Mouse (Mus musculus) spleen, adult 12 weeks (tissue): ENCODE data around the gene Usp39.

Experiments
- DNase-seq: peaks from one replicate; pipeline ENCODE4 v3.0.0; 2022; ENCODE audit warnings: low spot score

Gene Usp39

DNA sequence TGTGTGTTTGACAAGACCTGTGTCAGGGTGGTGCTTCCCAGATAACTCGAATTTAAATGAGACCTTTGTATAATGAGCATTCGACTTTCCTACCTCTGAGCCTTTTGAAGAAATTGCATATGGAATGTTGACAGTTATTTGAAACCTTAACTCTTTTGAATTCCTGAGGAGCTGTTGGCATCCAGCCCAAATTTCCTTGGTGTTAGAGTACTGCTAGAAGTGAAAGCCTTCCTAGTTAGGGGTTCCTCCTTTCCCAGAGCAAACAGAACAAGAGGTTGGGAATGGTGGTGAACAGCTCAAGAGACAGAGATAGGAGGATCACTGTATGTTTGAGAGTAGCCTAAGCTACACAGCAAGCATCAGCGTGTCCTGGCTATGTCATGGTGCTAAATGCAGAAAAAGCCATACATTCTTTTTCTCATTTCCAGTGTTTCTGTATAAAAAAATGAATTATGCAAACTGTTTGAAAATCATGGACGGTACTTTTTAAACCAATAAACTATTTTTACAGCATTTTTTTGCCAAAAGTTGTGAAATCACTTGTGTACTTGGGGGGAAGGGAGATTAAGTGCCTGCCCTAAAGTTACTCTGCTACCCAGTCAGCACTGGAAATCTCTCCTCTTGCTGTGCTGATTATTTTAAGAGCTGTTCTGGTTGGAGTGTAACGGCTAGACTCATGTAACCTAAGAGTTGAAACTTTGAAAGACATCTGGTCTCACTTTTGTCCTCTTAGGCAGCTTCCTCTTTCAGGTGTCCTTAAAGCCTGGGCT is 7.8 kb upstream of the Usp39 start:
- no peak for DNase-seq

DNA sequence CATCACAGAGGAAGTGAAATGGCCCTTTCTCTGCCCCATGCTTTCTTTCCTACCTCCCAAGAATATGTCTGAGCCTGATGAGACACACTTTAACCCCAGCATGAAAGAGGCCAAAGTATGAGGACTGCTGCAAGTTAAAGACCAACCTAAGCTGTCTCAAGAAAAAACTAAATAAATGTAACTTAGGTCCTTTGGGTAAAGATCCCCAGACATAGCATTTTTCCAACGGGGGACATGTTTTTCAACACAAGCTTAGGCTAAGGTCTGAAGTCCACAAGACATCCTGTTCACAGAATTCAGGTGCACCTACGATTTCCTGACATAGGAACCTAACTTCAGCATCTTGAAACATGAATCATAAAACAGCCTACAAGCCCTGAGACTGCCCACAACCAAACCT is 5.2 kb upstream of the Usp39 start:
- no peak for DNase-seq

- DNase-seq = no peak
These were observed 3.4 kb upstream of the Usp39 start for GRCm38 (mm10) chr6:72348411-72348810.

DNA sequence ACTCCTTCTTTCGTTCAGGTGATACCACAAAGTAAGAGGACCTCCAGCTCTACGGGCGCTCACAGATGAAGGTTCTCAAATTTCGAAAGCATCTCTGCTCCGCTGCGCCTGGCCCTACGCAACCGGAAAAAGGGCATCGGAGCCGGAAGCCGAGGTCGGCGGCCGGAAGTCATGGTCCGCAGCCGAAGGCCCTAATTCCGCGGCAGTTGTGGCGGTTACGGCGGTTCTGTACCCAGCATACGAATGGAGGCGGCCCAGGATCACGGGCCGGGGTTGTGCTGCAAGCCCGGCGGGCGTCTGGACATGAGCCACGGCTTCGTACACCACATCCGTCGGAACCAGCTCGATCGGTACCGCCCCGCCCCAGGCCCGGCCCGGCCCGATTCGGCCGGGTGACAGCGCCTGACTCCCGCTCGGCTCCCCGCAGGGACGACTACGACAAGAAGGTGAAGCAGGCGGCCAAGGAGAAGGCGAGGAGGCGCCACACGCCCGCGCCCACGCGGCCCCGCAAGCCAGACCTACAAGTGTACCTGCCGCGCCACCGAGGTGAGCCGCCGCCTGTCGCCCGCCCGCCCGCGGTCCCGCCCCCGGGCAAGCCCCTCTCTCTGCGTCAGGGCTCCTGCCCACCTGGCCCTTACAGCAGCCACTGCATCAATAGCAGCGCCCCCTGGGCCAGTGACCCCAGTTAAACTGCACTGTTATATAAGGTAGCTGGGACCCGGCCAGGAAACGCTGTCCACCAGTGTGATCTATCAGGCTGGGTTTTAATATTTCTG is 2.4 kb upstream of the Usp39 start, which contains the start of gene 0610030E20Rik:
Gene 0610030E20Rik, plus strand, starts transcription at position 152 of the 776 bp plus-strand sequence.
- DNase-seq = peak; percentile 67

- DNase-seq = no peak
These were observed 1.3 kb upstream of the Usp39 start for GRCm38 (mm10) chr6:72346261-72346660.

- DNase-seq = no peak
These were observed 649 bp upstream of the Usp39 start for GRCm38 (mm10) chr6:72345633-72346032.

GRCm38 (mm10) chr6:72344396-72345073 is 449 bp downstream of the Usp39 start:
- no peak for DNase-seq

- no peak for DNase-seq
These were observed 4.5 kb downstream of the Usp39 start for GRCm38 (mm10) chr6:72340481-72340880.

DNA sequence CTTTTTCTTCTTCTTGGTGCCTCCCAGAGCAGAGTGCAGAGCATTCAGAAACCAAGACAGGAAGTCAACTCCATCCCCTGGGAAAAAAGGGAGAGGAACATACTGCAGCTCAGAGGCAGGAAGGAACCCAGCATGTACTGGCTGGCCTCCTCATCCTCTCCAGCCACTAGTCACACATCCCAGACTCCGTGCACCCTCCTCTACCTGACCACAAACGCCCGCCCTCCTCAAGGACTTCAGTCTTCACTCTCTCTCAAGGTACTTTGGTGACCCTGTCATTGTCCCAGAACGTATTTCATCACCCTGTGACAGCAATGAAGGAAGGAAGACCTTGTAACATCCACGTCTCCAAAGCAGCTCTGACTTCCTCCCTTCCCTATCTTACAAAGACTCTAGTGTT is 11.9 kb downstream of the Usp39 start:
- DNase-seq = no peak

DNA sequence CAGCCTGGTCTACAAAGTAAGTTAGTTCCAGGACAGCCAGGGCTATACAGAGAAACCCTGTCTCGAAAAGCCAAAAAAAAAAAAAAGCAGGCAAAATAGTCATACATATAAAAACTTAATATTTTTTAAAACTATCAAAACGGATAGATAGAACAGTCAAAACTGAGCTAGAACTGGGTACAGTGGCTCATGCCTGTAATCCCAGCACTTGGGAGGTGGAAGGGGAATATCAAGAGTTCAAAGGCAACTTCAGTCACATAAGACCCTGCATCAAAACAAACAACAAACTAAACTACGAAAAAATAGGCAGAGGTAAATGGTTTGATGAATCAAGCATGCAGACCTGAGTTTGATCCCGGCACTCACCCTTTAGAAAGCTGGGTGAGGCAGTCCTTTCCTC is 14.9 kb downstream of the Usp39 start:
- no peak for DNase-seq

GRCm38 (mm10) chr6:72329019-72329418 is 16.0 kb downstream of the Usp39 start:
- DNase-seq = no peak

DNA sequence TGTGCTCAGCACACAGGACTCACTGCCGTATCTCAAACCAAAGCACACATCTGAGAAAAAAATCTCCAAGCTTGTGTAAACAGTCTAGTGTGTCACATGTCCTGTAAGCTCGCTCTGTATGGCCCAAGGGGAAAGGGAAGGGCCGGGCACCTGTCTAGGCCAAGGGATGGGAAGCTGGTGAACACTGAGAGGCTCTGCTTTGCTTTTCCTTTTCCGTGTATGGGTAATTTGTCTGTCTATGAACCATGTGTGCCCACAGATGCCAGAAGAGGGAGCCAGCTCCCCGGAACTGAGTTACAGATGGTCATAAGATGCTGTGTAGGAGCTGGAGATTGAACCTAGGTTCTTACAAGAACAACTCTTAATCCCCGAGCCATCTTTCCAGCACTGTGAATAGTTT is 18.7 kb downstream of the Usp39 start:
- no peak for DNase-seq

- no peak for DNase-seq
These were observed 21.0 kb downstream of the Usp39 start for GRCm38 (mm10) chr6:72323786-72324508.

DNA sequence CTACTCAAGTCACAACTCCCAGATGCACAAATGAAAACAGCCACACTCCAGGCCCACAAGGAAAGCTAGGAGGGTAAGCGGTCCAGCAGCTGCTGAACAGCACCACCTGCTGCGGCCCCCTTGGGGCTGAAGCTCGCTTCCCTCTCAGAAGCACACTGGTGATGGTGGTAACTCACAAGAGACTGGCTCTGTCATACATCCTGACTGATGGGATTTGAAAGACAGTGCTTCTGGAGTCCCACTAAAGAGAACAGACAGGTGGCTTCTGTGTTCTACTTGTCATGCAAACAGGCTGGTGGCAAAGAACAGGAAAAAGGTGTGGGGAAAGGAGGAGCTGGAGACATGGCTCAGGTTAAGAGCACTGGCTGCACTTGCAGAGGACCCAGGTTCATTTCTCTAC is 22.0 kb downstream of the Usp39 start:
- no peak for DNase-seq

GRCm38 (mm10) chr6:72319019-72319418 is 26.0 kb downstream of the Usp39 start:
- DNase-seq = peak; percentile 14

GRCm38 (mm10) chr6:72318440-72318839 is 26.5 kb downstream of the Usp39 start:
- DNase-seq = no peak

GRCm38 (mm10) chr6:72316044-72316443 is 28.9 kb downstream of the Usp39 start:
- DNase-seq = no peak

- no peak for DNase-seq
These were observed 29.6 kb downstream of the Usp39 start for GRCm38 (mm10) chr6:72315384-72315783.

GRCm38 (mm10) chr6:72313124-72313867 is 31.7 kb downstream of the Usp39 start:
- DNase-seq = no peak

GRCm38 (mm10) chr6:72312198-72312597 is 32.8 kb downstream of the Usp39 start:
- no peak for DNase-seq

GRCm38 (mm10) chr6:72303510-72303909 is 41.5 kb downstream of the Usp39 start:
- no peak for DNase-seq
